Mouse (Mus musculus) natural killer cell, adult 2 months (primary cell): ENCODE data around the gene Sprr2a2.
"Not testable (repeated sequence)": the region's sequence is repeated elsewhere in the genome, so short reads cannot be mapped to it uniquely, and the experiment has no call there.

Experiments used
- DNase-seq, 2 experiments: peaks; one replicate each; pipeline ENCODE4 v3.0.0; 2022; ENCODE audit warnings: low spot score in 2 of 2

Sprr2a2 gene

GRCm38 (mm10) chr3:92274018-92274417 is 58.3 kb downstream of the Sprr2a2 start:
- DNase-seq, result not testable (repeated sequence)

DNA sequence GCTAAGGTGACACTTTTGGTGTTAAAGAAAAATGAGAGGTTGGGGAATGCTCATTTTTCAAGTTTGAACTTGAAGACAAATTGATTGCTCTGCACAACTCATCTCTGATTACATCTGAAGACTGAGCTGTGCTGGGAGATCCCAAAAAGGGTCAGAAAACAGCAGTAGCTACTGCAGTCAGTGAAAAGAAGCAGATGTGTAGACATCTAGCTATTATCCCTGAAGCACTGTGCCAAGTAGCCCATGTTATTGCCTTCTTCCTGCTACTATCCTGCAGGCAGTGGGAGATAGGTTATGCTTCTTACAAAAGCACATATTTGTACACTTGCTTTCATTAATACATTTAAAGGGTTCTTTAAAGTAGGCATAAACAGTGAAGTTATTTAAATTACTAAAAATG is 63.9 kb downstream of the Sprr2a2 start:
- not testable (repeated sequence) for DNase-seq

GRCm38 (mm10) chr3:92280963-92281606 is 65.4 kb downstream of the Sprr2a2 start:
- DNase-seq, result not testable (repeated sequence)

DNA sequence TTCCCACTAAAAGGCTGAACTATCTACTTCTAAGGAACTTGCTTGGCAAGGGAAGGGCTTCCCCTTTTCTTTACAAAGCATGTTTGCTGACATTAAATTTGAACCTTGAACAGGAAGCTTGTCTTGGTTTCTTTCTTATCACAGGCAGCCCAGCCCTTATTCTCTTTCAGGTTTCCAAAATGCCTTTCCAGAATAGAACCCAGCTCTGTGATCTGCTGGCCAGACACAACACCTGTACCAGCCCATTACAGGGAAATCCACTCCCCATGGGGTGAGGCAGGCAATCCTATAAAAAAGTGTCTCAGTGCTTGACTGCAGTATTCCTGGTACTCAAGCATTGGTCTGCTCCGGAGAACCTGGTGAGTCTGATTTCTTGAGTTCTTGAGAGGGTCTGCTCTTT is 69.4 kb downstream of the Sprr2a2 start, which contains the start of gene Sprr2a3:
TSS of gene Sprr2a3 (plus strand) at position 317 of the 400 bp plus-strand sequence.
- DNase-seq, result not testable (repeated sequence)

DNA sequence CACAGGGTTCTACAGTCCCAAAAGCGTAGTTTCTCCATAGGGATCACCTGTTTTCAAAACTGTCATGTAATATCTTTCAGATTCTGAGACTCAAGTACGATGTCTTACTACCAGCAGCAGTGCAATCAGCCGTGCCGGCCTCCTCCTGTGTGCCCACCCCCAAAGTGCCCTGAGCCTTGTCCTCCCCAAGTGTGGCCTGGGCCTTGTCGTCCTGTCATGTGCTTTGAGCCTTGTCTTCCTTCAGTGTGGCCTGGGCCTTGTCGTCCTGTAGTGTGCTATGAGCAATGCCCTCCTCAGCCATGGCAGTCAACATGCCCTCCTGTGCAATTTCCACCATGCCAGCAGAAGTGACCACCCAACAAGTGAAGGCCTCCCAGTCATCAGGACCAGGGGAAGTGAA is 72.8 kb downstream of the Sprr2a2 start:
- DNase-seq, result not testable (repeated sequence)
